Comparison of ENCODE assay signal across 31 mouse cellular contexts in the genomic region with DNA sequence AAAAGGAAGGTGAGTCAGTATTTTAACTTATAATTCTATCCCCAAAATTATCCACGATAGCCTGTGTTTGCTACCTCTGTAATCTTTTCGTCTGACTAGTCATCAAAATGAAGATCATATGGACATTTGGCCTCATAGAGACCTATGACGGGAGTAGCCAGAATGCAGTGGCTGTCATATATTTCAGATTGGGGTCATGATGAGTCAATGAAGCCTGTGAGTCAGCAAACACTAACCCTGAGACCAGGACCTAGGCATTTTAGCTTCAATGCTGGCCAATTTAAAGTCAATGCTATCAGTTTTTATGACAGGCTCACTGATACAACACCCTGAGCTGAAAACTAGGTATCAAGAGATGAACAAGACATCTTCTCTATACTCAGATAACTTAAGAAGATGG. TPM values are rescaled to one million over a fixed set of nuclear protein-coding genes. Genes with fewer than 3 reads are reported as not detected.
"Had no signal": no experiment of that assay in that cellular context is flagged by ENCODE, and none has a peak within 500 bp of the region (broad histone marks: within the 10 kb centered on the region; RNA-seq: fewer than 3 reads in every experiment).

No protein-coding gene starts in this region.

- H3K4me2 ChIP-seq: heart, embryonic 12.5 days; hindbrain, embryonic 12.5 days; hindbrain, embryonic 14.5 days; kidney, embryonic 15.5 days; limb, embryonic 12.5 days; liver, embryonic 11.5 days; liver, embryonic 13.5 days; liver, embryonic 15.5 days had no signal

- ATAC-seq: hindbrain, embryonic 16.5 days; inflammation-experienced regulatory T-cells, adult 6 months; intestine, embryonic 16.5 days; liver, postnatal 0 days had no signal

- H3K9ac ChIP-seq: heart, embryonic 12.5 days; hindbrain, embryonic 12.5 days; hindbrain, embryonic 14.5 days; kidney, embryonic 15.5 days; limb, embryonic 12.5 days; liver, embryonic 13.5 days; liver, embryonic 15.5 days; liver, postnatal 0 days had no signal

- H3K4me3 ChIP-seq: gastrocnemius, adult 2 months; heart, embryonic 10.5 days; heart, embryonic 12.5 days; hindbrain, embryonic 10.5 days; hindbrain, embryonic 12.5 days; kidney, embryonic 15.5 days; limb, embryonic 10.5 days; limb, embryonic 12.5 days; liver, embryonic 13.5 days; liver, embryonic 15.5 days had no signal

- H3K4me1 ChIP-seq: heart, embryonic 10.5 days; hindbrain, embryonic 10.5 days; hindbrain, embryonic 12.5 days; kidney, embryonic 15.5 days; limb, embryonic 10.5 days; liver, embryonic 13.5 days; liver, embryonic 15.5 days had no signal

- H3K27me3 ChIP-seq: heart, embryonic 12.5 days; hindbrain, embryonic 12.5 days; kidney, embryonic 15.5 days; limb, embryonic 12.5 days; liver, embryonic 13.5 days; liver, embryonic 15.5 days had no signal

- H3K36me3 ChIP-seq: heart, embryonic 10.5 days; heart, embryonic 12.5 days; hindbrain, embryonic 10.5 days; hindbrain, embryonic 12.5 days; kidney, embryonic 15.5 days; limb, embryonic 10.5 days; limb, embryonic 12.5 days; liver, embryonic 13.5 days; liver, embryonic 15.5 days had no signal

- H3K9me3 ChIP-seq: heart, embryonic 10.5 days; heart, embryonic 12.5 days; hindbrain, embryonic 10.5 days; hindbrain, embryonic 12.5 days; kidney, embryonic 15.5 days; limb, embryonic 10.5 days; limb, embryonic 12.5 days; liver, embryonic 13.5 days; liver, embryonic 15.5 days had no signal

- DNase-seq: gastrocnemius, adult 2 months; gastrocnemius, postnatal 10 days; gastrocnemius, postnatal 25 days; heart, adult 18-20 months; heart, postnatal 10 days; heart, postnatal 4 days; kidney, adult 11 months; kidney, adult 2 months; kidney, adult 9 months; kidney, postnatal 14 days; kidney, postnatal 36 days; layer of hippocampus, adult 9-11 months; layer of hippocampus, postnatal 36 days; liver; liver, embryonic 13.5 days; liver, postnatal 0 days had no signal

- H3K27ac ChIP-seq: gastrocnemius, adult 2 months; heart, embryonic 10.5 days; hindbrain, embryonic 10.5 days; hindbrain, embryonic 12.5 days; hindbrain, embryonic 14.5 days; kidney, embryonic 15.5 days; kidney, postnatal 0 days; limb, embryonic 10.5 days; limb, embryonic 12.5 days; liver, embryonic 13.5 days; liver, embryonic 15.5 days had no signal

RNA-seq across cellular contexts. Expression of a gene that starts 50.5 kb away (rescaled TPM):
- total RNA-seq: granulocyte monocyte progenitor cell, adult 5-6 weeks had no signal
- polyA plus RNA-seq: inflammation-experienced regulatory T-cells, adult 6 months had no signal
